Mouse (Mus musculus): Measurements from ENCODE around the gene Foxk1.

Gene Foxk1

DNA sequence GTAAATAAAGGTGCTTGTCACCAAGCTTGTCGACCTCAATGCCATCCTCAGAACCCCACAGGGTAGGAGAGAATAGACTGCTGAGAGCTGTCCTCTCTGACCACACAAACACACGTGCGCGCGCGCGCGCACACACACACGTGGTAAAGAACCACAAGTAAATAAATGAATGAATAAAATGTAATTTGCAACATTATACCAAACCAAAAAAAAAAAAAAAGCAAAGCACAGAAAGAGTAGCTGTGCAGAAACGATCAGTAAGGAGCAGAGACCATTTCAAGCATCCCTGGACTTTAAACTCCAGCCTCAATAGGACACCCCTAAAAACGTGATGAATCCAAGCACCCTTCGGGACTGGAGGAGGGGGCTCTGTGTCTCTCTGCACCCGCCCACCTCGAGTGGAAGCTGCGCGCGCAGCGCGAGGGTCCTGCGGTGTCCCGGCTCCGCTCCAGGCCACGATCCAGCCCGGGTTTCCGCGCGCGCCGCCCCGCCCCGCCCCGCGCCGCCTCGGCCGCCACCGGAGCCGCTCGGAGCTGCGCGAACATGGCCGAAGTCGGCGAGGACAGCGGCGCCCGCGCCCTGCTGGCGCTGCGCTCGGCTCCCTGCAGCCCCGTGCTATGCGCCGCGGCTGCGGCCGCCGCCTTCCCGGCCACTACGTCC, at the start of gene Foxk1:
Foxk1 (plus strand) TSS at position 517 of the 660 bp plus-strand sequence.
- peak; percentile 54 for DNase-seq (ENCODE audit: low read depth)

DNA sequence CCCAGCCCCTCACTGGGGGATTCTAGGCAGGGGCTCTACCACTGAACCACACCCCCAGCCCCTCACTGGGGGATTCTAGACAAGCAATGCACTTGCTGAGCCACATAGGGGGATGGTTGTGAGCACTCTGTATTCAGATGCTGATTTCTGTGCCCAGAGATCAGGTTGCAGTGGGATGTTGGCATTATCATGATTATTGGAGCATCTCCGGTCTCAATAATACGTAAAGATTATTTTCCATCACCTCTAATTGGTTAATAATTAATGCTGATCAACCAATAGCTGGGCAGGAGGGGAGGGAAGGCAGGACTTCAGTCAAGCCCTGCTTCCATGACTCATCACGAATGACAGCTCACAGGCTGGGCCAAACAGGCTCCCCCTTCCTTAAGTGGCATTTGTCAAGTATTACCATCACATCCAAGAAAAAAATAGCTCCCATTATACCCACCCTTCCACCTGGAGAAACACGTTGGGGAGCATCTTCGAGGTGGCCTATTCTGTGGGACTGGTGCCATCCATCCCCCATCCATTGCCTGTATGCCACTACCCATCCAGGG, 48.9 kb upstream of the Foxk1 start:
- DNase-seq (ENCODE audit: low read depth), result no peak

DNA sequence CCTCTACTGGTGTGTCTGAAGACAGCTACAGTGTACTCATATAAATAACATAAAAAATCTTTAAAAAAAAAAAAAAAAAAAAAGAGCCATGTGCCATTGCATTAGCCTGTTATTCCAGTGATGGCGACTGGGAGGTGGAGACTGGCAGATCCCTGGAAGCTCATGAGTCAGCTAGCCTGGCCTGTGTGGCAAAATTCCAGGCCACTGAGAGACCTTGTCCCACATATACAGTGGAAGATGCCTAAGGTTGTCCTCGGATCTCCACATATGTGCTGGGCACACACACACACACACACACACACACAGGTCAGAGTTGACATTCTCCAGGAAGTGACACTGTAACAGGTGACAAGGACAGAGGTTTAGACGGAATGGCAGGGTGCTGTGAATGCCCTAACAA, 46.2 kb upstream of the Foxk1 start:
- DNase-seq (ENCODE audit: low read depth), result no peak

DNA sequence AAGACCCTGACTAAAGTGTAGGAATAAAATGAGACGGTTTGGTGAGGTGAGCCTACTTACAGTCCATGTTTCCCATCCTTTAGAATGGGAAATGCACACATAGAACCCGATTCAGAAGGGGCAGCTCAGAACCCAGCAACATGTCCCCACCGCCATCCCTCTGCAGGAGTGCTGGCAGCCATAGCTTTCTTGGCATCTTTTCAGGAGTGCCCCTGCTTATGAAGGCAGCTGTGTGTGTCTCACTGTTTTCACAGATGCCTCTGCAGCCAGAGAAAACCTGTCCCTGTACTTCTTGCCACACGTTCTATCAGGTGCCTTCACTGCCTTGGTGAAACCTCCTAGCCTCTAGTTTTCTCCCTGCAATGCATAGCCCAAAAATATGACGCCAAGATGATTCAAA, 40.1 kb upstream of the Foxk1 start:
- no peak for DNase-seq (ENCODE audit: low read depth)

DNA sequence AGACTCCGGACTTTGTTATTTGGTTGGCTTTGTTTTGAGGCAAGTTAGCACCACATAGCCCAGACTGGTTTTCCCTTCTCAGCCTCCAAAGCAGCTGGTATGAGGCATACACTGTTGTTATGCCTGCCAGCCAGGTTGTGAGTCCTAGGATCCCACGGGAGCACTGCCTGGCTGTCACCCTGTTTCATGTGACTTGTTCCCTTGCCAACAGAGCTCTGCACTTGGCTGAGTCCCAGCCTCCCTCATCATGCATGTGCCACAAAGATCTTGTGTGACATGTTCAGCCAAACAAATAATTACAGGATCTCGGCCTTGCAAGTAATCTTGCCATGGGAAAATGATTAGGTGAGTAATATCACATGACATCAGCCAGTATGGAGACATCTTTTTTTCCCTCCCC, 38.4 kb upstream of the Foxk1 start:
- no peak for DNase-seq (ENCODE audit: low read depth)

DNA sequence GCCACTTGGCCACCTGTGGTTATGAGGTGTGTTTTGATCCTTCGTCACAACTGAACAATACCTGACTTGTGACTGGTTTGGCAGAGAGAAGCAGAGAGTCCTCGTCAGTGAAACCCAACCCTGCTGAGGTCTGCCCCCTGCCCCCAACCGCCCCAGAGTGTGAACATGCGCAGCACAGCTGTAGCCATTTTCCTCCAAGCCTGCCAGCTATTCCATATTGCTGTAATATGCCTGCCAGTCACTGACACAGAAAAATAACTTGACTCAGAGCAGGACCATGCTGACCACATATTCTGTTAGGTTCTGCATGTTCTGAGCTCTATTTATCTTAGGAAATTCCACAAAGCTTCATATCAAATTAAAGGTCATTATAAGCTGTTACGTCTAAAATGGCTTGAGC, 37.2 kb upstream of the Foxk1 start:
- no peak for DNase-seq (ENCODE audit: low read depth)

DNA sequence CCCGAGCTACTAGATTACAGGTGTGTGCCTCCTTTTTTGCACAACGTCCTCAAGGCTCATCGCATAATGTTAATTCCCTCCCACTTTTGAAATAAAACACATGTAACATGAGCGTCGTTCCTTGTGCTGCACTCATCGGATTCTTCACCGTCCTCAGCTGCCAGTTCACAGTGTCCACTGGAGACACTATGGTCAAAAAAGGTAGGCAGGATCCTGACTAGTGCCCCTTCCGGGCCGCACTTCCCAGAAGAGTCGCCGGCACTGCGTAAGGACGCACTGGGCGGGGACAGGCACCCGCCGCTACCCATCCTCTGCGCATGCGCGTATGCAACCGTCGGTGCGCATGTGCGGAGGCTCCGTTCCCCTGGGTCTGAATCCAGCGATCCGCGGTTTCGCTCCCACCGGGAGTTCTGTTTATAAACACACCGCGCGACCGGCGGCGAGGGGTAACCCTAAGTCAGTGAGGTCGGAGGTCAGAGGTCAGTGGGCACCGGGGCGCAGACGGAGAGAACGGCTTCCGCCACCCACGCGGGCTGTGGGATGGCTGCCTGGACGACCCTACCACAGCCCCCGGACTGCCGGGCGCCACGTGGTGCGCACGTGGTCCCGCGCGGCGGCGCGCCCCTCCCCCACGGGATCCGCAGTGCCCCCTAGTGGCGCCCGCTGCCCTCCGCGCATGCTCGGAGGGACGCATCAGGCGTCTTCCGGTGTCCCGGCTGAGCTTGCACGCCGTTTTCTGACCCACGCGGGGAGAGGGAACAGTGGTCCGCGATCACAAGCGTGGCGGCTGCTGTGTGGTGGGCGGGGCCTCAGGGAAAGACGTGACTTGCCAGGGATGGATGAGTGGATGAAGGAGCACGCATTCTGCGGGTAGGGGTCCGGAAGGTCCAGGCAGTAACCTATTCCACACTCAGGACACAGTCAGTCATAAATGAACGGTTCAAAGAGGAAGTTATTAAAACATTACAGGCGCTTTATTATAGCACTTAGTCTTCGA, 33.9 kb upstream of the Foxk1 start:
- DNase-seq (ENCODE audit: low read depth), result peak; percentile 89

DNA sequence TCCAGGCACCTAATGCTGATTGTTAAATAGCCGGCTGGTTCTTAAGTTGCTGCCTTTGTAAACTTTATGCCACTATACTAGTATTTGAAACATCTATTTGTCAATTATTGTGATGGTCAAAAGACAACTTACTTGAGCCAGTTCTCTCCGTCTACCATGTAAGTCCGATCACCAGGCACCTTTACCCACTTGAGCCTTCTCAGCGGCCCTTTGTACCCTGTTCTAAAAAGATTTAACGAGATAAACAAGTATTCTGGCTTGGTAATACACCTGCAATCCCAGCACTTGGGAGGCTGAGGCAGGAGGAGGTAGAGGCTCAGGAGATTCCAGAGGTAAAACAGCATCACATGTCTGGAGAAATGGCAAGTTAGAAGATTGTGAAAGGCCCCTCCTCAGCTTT, 33.2 kb upstream of the Foxk1 start:
- no peak for DNase-seq (ENCODE audit: low read depth)

DNA sequence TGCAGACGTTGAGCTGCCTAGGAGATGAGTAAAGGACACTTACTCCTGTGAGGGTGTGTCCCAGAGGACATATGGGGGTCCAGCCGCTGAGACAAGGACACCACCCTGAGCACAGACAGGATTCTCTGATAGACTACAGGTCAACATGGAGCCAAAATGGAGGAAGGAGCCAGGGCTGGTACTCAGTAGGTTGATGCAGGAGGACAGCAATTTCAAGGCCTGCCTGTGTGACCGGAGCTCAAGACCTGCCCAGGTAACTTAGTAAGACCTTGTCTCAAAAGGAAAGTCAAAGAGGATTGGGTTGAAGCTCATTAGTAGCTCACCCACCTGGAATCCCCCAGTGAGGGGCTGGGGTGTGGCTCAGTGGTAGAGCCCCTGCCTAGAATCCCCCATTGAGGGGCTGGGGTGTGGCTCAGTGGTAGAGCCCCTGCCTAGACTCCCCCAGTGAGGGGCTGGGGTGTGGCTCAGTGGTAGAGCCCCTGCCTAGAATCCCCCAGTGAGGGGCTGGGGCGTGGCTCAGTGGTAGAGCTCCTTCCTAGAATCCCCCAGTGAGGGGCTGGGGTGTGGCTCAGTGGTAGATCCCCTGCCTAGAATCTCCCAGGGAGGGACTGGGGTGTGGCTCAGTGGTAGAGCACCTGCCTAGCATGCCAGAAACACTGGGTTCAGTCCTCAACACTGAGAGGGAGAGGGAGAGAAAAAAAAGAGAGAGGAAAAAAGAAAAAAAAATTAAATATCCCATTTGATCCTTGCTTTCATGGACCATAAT, 30.7 kb upstream of the Foxk1 start:
- DNase-seq (ENCODE audit: low read depth), result no peak

DNA sequence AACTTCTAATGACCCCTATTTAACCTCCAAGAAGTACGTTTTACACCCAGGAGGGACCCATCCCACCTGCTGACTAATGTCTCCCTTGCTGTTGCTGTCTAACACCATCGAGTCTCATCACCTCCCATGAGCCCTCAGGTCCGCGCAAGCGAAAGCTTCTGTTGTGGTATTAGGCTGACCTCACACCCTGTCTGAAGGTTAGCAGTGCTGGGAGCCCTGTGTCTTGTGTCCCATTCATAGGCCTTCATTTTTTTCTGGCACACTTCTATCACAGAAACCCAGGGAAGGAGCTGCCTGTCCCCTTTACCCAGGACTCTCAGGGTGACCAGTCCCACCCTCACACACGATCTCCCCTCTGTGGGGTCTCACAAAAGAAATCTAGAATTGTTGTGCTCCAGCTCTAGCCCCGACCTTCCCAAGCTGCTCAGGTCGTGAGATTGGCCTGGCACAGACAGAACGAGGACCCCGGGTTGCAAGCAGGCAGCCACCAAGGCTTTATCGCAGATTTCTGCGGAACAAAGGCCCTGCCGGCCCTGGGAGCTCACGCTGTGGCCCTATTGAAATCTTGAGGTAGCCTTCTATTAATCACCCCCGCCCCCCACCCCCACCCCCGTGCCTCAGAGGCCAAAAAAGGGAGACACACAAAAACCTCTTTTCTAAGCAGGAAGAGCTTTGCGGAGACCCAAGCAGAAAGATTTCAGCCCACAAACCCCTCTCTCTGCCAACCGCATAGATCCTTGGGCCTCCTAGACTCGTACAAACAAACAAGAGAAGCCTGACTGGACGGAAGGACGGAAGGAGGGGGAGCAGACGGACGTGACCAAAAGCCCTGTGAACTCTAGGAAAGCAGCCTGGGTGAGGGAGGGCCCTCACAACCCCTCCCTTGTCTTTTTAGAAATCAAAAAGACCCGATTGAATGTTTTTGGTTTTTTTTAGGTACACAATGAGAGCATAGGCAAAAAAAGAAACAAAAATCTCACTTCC, 29.8 kb upstream of the Foxk1 start:
- no peak for DNase-seq (ENCODE audit: low read depth)

DNA sequence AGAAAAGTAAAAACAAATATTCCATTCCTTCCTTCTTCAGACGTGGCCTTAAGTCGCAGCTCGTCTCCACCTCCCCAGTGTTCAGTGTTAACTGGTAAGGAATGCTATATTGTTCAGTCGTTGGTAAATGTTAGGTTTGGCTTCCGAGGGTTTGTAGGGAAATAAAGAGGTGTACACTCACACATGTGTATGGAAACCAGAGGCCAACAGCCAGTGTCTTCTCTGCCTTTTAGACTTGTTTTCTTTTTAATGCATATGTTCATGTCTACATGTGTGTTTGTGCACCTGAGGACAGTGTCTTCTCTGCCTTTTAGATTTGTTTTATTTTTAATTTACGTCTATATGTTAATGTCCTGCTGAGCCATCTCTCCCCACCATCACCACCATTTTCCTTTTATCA, 29.1 kb upstream of the Foxk1 start:
- DNase-seq (ENCODE audit: low read depth), result no peak

DNA sequence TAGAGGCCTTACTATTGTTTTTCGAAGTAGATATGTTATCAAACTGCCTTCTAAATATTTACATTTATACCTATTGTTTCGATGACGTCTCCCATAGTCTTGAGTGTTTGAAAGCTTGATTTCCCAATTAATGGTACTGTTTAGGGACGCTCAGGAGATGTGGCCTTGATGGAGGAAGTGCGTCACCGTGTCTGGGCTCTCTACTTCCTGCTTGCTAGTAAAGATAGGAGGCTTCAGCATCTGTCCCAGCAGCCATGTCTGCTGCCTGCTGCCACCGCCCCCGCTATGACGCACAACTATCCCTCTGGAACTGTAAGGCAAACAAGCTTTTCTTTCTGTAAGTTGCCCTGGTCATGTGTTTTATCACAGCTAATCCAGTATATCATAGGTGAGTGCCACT, 27.0 kb upstream of the Foxk1 start:
- no peak for DNase-seq (ENCODE audit: low read depth)

DNA sequence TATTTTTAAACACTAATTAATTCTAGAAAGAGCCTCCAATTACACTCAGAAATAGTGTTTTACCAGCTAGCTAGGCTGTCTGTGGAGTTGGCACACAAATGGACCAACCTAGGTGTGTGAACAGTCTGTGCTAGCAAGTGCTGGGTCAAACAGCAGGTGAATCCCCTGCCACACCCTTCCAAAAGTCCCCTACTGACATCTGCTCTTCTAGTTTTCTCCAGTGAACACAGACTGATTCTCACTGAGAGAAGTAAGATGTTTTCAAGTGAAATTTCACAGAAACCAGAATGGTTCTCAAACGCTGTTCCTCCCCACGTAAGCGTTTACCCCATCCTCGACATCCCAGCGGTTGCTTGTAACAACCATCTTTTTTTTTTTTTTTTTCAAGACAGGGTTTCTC, 25.7 kb upstream of the Foxk1 start:
- no peak for DNase-seq (ENCODE audit: low read depth)

DNA sequence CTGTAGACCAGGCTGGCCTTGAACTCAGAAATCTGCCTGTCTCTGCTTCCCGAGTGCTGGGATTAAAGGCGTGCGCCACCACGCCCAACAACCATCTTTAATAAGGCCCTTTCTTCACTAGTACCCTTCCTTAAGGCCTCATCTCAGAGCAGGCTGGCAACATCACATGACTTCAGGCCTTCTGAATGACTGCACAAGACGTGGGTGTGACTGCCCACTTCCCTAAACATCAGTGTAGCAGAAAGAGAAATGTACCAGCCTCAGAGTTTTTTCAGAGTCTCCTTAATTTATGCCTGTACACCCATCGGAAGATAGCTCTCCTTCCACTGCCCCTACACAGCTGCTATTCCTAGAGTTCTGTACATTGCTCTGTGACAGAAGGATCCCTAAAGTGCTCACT, 25.2 kb upstream of the Foxk1 start:
- DNase-seq (ENCODE audit: low read depth), result no peak

DNA sequence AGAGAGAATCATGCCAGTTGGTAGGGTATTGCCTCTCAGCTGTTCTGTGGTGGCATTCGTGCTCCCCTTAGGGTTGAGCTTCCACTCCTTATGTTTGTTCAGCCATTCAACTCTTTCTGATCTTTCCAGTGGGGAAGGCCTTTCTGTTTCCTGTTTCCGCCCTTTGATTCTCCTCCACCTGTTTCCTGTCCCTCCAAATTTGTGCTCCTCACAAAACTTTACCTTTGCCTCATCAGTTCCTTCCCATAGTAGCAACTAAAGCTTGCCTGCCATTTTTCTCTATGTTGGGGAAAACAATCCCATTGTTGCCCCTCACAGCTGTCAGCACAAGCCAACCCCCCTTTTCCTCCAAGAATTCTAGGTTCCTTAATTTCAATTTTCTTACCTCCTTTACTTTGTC, 23.2 kb upstream of the Foxk1 start:
- no peak for DNase-seq (ENCODE audit: low read depth)

DNA sequence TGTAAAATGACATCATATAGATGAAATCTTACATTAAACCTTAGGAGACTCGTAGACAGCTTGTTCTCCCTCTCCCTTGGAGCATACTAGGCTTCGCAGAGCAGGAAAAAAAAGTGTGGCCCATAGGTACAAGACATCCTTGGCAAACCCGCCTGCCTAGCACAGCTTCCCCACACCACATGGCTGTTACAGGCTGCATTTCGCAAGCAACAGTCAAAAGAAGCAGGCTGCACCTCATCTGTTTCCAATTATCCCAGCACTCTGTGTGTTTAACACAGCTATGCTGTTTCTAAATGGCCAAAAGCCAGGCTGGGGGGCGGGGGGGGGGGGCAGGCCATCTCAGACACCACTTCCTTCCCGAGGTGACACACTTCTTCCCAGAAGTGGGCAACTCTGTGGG, 20.8 kb upstream of the Foxk1 start:
- no peak for DNase-seq (ENCODE audit: low read depth)

DNA sequence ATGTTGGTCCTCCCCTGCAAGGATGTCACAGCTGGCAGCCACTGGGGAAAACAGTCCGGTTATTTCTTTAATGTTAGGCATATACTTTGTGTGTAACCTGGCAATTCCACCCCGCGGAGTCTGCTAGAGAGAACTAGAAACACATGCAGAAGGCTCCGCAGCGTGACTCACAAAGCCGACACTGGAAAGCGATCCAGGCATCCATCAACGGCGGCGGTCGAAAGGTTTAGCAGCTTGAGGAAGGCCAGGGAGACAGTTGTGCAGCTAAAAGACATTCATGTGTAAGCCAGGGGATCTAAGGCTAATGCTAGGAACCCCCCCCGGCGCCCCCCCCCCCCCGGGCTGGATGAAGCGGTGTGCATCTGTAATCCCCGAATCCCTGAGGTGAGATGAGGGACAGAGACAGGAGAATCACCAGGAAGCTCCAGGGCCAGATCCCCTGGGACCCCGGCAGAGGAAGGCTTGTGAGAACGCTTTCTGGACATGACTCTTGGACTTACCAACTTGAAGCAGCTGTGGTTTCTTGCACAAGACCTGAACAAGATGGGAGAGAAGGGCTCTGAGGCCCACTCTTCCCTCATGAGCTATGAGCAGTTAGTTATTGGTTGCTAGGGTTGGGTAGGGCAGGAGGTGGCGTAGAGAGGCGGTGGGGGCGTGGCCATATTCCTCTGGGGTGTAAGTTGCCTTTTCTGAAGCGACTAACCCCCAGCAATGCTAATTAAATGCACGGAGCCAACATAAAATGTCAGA, 16.2 kb upstream of the Foxk1 start:
- DNase-seq (ENCODE audit: low read depth), result no peak

DNA sequence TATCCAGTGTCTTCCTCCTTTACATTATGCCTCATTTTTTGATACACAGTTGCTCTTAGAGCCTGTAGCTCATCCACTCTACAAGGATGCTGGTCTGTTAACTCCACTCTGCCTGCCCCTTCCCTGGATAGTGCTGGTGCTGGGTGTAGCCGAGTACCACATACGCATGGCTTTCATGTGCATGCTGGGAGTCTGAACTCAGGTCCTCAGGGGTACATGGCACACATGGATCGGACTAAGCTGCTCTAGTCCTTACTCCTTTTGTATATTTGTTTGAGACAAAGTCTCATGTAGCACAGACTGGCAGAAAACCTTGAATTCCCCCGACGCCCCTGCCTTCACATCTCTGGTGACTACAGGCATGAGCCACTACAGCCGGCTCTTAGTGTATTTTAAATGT, 15.0 kb upstream of the Foxk1 start:
- no peak for DNase-seq (ENCODE audit: low read depth)

DNA sequence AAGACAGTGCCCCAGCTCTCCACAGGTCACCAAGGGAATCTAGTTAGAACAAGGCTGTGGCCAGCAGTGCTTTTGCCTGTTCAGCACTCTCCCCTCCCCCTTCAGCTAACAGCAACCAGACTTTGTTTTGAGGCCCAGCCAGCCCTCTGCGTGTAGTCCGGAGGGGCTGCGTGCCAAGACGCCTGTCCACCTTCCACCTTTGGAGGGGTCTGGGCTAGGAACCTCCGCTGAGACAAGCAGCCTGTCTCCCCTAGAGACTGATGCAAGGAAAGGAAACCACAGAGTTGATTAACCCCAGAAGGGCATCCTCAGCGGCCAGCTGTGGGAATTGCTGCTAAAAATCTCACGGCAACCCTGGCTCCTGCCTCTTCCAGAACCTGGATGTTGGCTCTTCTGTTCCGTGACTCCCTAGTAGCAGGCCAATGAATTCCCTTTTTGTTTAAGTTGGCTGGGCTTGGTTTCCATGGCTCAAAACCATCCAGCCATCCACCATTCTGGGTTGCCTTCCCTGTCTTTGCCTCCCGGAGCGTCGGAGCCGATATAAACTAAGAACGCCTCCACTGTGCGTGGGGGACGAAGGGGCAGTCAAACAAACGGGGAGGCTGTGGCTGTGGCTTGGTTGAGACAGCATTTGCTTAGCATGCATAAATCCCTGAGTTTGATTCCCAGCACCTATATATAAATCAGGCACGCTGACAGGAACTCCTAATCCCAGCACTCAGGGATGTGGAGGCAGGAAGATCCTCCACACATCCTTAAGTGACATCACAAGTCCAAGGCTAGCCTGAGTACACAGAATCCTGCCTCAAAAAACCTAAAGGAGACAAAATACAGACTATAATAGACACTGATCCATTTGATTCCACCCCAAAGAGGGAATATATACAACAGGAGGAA, 14.3 kb upstream of the Foxk1 start:
- no peak for DNase-seq (ENCODE audit: low read depth)
